Mouse (Mus musculus) frontal cortex, adult (tissue): ENCODE measurements around the gene H2al3.

Experiments used
- ATAC-seq: cut with Nextera tagmentation; 2 replicates; pipeline ENCODE4 v1.9.2; 2017; ENCODE audit warnings: mild to moderate bottlenecking, moderate library complexity, mixed read lengths; ENCODE audit not compliant: low TSS enrichment

H2al3 gene

DNA sequence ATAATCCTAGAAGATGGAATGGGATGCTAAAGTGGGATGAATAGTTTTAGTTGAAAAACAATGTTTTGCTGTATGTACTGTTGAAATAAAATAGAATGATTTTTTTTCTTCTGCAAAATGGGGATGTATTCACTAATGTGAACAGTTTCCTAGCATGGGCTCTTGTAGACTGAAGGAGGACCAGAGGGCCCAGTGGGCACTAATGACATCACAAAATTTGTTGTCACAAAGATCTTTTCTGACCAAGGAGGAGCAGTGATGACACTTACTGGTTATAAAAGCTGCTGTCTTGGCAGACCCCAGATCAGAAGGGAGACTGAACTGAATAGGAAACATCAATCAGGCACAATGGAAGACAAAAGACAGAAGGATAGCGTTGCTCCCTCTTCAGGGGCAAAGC lies at the start of gene H2al3:
Gene H2al3, plus strand, starts transcription at position 301 of the 400 bp plus-strand sequence.
- ATAC-seq: no peak

- no peak for ATAC-seq
Observed at GRCm38 (mm10) chrX:9810101-9810500, 39.4 kb upstream of the H2al3 start.

DNA sequence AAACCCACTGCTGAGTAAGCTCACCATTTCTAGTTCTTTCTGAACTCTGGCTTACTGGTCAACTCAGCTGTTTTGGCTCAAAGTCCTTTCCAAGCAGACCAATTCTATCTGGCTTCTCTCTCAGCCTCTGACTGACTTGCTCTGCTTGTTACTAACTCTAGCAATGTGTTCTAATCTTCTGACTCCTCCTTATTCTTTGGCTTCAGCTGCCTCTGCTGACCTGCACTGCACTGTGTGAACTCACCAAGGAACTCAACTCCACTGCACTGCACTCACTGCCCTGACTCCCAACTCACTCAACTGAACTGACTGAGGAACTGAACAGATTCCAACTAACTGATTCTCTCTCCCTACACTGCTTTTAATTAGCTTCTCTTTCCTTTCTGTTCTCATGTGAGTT lies 37.0 kb upstream of the H2al3 start:
- ATAC-seq: no peak

DNA sequence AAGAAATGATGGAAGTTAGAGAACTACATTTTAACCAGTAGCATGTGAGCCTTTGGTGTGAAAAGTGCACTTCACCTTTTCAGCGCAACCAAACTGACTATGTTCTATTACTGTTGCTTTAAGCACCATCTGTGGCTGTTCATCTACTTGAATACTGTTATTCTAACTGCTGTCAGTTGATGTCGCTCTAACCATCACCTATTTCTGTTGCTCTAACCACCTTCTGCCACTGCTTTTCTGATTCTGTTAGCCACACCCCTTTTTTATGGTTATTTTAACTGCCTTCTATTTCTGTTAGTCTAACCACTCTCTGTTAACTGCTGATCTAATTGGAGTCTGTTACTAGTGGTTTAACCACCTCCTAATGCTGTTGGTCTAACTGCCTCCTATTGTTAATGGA lies 14.7 kb upstream of the H2al3 start:
- no peak for ATAC-seq

- no peak for ATAC-seq
Observed at GRCm38 (mm10) chrX:9846628-9847027, 2.9 kb upstream of the H2al3 start, which contains the start of gene Hypm. Gene Hypm (plus strand): TSS chrX:9846928.

GRCm38 (mm10) chrX:9861859-9862258 lies 12.4 kb downstream of the H2al3 start:
- ATAC-seq: no peak

DNA sequence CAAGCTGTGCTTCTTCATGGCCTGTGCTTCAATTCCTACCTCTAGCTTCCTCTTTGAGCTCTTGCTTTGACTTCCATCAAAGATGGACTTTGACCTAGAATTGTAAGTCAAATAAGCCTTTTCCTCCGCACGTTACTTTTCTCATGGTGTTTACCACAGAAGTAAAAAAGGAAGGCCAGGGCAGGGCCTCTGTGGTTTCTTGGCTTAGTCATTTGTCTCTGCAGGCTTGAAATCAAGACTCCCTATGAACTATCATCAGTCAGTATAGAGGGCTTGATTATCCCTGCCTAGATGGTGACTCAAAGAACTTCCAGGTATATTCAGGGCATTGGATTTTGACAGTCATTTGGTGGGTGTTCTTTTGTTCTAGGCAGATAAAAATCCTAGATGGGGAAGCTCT lies 26.0 kb downstream of the H2al3 start:
- no peak for ATAC-seq

DNA sequence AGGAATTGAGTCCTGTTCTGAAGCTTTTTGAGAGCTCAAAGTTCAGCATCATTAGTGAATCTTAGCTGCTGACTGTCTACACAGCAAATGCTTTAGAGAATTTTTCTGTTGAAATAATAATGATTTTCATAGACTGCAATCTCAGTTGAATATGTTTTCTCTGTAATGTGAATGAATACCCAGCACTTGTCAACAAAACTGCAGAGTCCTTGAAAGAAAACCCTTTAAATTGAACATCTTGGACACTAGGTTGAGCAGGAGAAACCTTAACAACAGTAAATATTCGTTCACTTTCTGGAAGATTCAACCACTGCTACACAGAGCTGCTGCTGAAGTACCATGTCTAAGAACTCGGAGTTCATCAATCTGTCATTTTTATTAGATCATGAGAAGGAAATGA lies 35.8 kb downstream of the H2al3 start, which contains the start of gene Sytl5:
Gene Sytl5, plus strand, starts transcription at position 301 of the 400 bp plus-strand sequence.
- no peak for ATAC-seq
